Mouse (Mus musculus): ENCODE data around the gene Ppil2.

Ppil2 gene

GRCm38 (mm10) chr16:17110771-17111743 is at the start of gene Ppil2:
Gene Ppil2 (minus strand): TSS chr16:17111257.
- DNase-seq (ENCODE audit: low read depth, low spot score) = peak; percentile 71

DNA sequence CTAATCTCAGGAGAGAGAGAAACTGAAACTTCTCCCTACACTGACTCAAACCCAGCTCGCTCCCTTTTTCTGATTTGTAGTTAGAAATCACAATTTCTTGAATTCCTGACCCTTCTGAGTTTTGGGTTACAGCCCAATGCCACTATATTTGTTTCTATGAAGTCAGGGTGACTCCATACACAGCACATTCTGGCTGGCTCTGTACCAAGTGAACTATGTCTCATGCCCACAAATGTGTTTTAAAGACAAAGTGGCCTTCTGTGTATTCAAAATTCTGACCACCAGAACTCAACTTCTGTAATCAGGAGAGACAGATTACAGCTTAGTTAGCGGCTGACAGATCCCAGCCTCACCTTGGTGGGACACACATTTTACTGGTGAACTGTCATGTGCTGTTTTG is 43.3 kb upstream of the Ppil2 start:
- DNase-seq (ENCODE audit: low read depth, low spot score) = no peak

GRCm38 (mm10) chr16:17151874-17152273 is 40.8 kb upstream of the Ppil2 start:
- no peak for DNase-seq (ENCODE audit: low read depth, low spot score)

- no peak for DNase-seq (ENCODE audit: low read depth, low spot score)
Measured at GRCm38 (mm10) chr16:17150520-17151258, 39.6 kb upstream of the Ppil2 start.

DNA sequence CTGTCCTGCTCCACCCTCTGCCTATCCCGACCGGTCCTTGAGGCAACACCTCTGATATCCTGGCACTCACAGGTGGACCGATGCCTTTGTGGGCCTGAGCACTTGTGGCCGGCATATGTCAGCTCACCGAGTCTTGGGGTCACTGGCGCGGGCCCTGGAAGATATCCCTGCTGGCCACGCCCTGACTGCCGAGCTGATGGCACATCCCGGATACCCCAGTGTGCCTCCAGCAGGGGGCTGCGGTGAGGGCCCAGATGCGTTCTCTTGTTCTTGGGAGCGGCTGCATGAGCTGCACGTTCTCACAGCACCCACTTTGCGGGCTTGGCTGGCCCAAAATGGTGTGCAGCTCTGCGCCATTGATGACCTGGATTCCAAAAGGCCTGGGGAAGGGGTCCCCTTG is 37.0 kb upstream of the Ppil2 start:
- no peak for DNase-seq (ENCODE audit: low read depth, low spot score)

DNA sequence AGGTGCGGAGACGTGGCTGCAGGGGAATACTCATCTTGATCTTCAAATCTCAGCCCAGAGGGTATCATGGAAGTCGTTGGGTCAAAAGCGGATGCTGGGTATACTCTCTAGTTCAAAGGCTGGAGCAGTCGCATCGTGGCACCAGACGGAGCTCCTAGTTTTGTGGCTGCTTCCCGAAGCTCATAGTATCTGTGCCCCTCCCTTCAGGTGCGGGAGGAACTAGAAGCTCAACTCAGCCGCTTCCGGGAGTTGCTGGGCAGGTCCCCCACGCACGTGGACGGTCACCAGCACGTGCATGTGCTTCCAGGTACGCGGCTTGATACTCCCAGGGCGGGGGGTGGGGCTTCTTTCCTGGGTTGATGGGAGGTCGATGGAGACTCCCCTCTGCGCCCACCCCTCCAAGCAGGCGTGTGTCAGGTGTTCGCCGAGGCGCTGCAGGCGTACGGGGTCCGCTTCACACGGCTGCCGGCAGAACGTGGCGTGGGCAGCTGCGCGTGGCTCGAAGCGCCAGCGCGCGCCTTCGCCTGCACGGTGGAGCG is 36.4 kb upstream of the Ppil2 start:
- no peak for DNase-seq (ENCODE audit: low read depth, low spot score)

DNA sequence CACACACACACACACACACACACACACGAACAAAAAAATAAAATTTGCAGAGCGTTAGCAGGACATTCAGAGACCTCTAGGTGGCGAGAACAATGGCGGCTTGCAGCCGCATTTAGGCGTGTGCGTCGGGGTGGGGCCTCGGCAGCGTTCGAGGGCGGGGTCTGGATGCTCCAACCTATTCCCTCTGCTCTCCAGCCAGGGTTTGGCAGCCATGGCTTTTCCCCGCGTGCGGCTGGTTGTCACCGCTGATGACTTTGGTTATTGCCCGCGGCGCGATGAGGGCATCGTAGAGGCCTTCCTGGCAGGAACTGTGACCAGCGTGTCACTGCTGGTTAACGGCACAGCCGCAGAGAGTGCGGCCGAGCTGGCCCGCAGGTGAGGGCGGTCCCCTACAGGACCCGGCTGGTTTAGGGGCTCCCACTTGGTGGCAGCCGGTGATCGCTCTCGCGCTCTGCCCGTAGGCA is 35.7 kb upstream of the Ppil2 start, which contains the start of gene Ccdc116:
Gene Ccdc116 (minus strand): TSS at position 458 of the 464 bp plus-strand sequence.
- DNase-seq (ENCODE audit: low read depth, low spot score) = peak; percentile 78

GRCm38 (mm10) chr16:17144339-17144738 is 33.3 kb upstream of the Ppil2 start, which contains the start of gene Ydjc:
Gene Ydjc (plus strand): TSS chr16:17144621.
- no peak for DNase-seq (ENCODE audit: low read depth, low spot score)

DNA sequence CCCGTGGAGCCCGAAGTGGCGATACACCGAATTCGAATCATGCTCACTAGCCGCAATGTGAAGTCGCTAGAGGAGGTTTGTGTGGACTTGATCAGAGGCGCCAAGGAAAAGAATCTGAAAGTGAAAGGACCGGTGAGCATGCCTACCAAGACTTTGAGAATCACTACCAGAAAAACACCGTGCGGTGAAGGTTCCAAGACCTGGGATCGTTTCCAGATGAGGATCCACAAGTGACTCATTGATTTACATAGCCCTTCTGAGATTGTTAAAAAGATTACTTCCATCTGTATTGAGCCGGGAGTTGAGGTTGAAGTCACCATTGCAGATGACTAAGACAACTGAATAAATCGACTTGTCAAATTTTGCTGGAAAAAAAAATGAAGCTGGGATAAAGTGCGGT is 26.3 kb upstream of the Ppil2 start:
- no peak for DNase-seq (ENCODE audit: low read depth, low spot score)

DNA sequence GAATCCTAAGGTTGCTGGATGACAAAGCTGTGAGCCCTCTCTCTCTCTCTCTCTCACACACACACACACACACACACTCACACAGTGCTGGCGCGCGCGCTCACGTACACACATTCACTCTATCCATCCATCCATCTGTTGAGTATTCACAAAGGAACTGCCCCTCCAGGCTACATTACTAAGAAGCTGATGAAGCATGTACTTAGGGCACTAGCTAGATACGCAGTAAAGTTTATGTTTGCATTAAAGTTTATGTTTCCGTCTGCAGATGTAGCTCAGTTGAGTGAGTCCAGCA is 21.8 kb upstream of the Ppil2 start:
- DNase-seq (ENCODE audit: low read depth, low spot score) = no peak

DNA sequence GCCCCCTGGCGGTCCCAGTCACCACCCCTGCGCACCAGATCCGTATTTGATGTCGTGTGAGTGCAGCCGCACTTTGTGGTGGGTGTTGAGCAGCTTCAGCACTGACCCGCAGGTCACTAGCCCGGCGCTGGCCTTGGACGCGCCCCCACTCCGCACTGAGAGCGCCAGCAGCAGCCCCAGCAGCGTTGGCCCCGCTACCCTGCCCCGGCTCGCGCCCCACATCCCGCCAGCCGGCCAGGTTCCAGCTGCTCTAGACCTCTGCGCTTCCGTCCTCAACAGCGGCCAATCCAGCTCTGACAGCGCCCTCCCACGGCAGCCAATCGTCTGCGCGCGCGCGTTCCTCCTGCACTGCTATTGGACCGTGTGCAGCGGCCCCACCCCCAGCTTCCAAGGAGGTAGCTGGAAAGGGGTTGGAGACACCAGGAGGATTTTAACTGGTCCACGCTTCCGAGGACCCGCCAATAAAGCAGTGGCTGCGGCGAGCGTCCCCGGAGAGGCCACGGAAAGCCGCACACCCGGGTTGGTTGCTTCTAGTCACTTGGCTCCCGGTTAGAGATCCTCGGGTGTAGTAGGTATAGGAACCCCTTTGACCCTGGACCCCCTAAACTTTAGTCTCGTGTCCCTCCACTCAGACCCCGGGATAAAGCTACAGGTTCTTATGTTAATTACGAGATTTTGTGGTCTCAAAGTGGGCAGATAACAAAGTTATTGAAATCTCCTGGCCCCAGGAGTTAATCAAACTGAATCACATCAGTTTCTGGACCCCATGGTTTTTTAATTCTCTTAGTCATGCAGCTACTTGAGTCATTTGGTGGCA is 21.2 kb upstream of the Ppil2 start, which contains the start of gene Sdf2l1:
Gene Sdf2l1 (minus strand): TSS at position 295 of the 817 bp plus-strand sequence.
- peak; percentile 96 for DNase-seq (ENCODE audit: low read depth, low spot score)

DNA sequence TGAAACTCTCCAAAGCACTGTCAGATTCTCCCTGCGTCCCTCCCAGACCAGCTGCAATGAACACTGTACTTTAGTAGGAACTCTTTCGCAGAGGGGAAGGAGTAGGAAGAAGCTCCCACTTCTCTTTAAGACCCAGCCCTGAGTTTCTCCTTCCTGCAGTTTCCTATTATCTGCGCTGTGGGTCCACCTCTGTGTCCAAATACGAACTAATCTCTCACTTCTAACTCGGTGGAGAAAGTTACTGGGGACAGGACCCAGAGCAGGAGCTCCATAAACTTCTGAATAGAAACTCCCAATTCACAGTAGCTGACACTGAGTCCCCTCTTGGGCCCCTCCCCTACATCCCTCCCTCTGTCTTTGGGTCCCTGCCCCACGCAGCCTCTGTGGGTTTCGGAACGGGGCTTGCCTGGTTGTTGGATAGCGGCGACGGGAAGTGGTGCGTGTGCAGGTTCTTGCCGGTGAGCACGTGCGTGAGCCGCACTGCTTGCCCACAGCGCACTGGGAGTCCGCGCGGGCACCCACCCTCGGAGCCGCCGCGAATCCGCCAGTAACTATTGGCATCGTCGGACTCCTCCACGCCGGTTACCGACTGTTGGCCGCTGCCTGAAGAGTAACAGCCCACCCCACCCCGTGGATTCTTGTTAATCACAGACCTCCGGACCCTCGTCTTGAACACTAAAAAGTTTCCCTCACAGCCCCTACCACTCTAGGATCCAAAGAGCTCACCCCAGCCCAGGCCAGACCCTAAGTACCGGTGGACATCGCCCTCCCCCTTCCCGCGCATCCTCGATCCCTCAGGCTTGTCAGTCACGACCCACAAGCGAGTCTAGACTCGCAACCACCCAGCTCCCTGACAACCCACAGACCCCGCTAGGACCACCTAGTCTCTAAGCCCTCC is 20.4 kb upstream of the Ppil2 start:
- DNase-seq (ENCODE audit: low read depth, low spot score) = no peak

DNA sequence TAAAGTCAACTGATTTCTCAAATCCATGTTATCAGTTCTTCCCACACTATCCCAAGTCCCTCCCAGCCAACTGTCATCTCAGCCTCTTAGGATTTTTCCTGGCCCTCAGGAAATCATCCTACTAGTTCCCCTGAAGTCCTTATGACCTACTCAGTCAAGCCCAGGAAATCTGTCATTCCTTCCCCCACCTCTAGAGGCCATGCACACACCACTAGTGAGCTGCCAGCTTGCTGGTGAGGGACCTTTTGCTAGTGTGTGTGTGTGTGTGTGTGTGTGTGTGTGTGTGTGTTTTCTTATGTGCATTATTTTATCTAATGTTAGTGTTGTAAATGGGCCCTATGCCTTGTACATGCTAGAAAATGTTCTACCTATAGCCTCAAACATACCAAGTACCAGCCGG is 16.2 kb upstream of the Ppil2 start:
- DNase-seq (ENCODE audit: low read depth, low spot score) = no peak

- DNase-seq (ENCODE audit: low read depth, low spot score) = peak; percentile 84
Measured at GRCm38 (mm10) chr16:17124871-17125520, 13.9 kb upstream of the Ppil2 start, which contains the start of gene 2610318N02Rik. Gene 2610318N02Rik (minus strand): TSS chr16:17125167.

DNA sequence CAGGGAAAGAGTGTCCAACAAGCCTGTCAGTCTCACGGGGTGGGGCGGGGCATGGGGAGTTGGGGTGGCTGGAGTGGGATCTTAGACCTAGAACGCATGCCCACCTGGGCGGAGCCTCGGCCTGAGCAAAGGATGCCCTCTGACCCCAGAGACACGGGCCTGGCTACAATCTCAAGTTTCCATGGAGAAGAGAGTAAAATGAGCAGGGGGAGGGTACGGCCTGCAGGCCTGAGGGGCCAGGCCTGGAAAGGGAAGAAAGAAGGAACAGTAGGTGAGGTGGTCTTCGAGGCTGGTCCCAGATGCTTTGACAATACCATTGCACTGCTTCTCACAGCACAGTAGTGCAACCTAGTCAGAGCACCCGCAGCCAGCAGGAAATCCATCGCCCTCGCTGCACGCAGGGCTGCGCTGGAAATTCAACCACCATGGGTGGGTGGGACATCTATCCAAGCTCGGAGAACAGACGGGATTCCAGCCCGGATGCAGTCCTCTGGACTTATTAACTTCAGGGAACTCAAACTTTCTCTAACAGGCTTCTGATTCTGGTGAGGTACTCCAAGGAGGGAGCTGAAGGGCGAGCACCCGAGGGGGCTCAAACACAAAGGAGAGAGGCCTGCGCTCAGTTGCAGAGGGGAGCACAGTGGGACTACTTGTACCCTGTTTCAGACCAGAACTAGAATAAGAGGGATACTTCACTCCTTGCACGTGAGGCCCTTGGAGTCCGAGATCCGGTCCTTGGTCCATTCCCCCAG is 13.2 kb upstream of the Ppil2 start:
- DNase-seq (ENCODE audit: low read depth, low spot score) = no peak

DNA sequence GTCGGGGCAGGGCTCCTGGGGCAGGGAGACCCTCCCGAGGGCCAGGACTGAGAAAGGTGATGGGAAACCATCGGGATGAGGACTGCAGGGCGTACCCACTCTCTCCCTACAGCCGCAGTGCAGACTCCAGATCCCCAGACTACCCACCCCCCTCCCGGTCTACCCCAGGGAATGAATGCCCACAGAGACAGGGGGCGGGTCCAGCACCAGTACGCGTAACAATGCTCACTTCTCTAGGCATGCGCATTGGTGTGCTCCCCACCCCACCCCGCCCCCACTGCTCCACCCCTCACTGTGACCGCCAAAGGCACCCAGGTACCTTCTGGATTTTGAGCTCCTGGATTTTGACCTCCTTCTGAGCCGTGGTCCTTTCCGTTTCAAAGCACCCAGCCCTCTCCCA is 10.5 kb upstream of the Ppil2 start:
- DNase-seq (ENCODE audit: low read depth, low spot score) = no peak

GRCm38 (mm10) chr16:17117309-17117799 is 6.3 kb upstream of the Ppil2 start:
- no peak for DNase-seq (ENCODE audit: low read depth, low spot score)

- DNase-seq (ENCODE audit: low read depth, low spot score) = no peak
Measured at GRCm38 (mm10) chr16:17104600-17104999, 6.5 kb downstream of the Ppil2 start.
